Mouse (Mus musculus): ENCODE measurements at regions not wholly inside any gene's neighbourhood (a gene's known extent, or its start where the extent isn't known, plus 50 kb on each side); places are given as distances from the start of the nearest gene placed in this dataset.

- DNase-seq: no peak
Observed at GRCm38 (mm10) chr2:116980692-116981091, 102.2 kb downstream of the Tmco5 start.

- DNase-seq: no peak
Observed at GRCm38 (mm10) chr2:116983351-116983750, 104.9 kb downstream of the Tmco5 start.

GRCm38 (mm10) chr2:116983821-116984351, 105.4 kb downstream of the Tmco5 start:
- no peak for DNase-seq

- DNase-seq: no peak
Observed at GRCm38 (mm10) chr2:116984597-116984996, 106.1 kb downstream of the Tmco5 start.

GRCm38 (mm10) chr2:116985549-116985948, 107.1 kb downstream of the Tmco5 start:
- DNase-seq: no peak

GRCm38 (mm10) chr2:116988953-116989674, 110.6 kb downstream of the Tmco5 start:
- DNase-seq: no peak

GRCm38 (mm10) chr2:116990106-116990505, 111.6 kb downstream of the Tmco5 start:
- DNase-seq: no peak

- no peak for DNase-seq
Observed at GRCm38 (mm10) chr2:116991561-116992042, 113.1 kb downstream of the Tmco5 start.

- DNase-seq: no peak
Observed at GRCm38 (mm10) chr2:116993724-116994123, 115.2 kb downstream of the Tmco5 start.

GRCm38 (mm10) chr2:116996302-116996701, 117.8 kb downstream of the Tmco5 start:
- no peak for DNase-seq

- DNase-seq: no peak
Observed at GRCm38 (mm10) chr2:116998822-116999221, 120.3 kb downstream of the Tmco5 start.

- DNase-seq: no peak
Observed at GRCm38 (mm10) chr2:116999592-116999991, 121.1 kb downstream of the Tmco5 start.

GRCm38 (mm10) chr2:117003976-117004375, 117.2 kb upstream of the Spred1 start:
- no peak for DNase-seq

GRCm38 (mm10) chr2:117006846-117007245, 114.3 kb upstream of the Spred1 start:
- no peak for DNase-seq

- no peak for DNase-seq
Observed at GRCm38 (mm10) chr2:117008922-117009321, 112.3 kb upstream of the Spred1 start.

GRCm38 (mm10) chr2:117010001-117010400, 111.2 kb upstream of the Spred1 start:
- DNase-seq: no peak

GRCm38 (mm10) chr2:117010942-117011341, 110.2 kb upstream of the Spred1 start:
- DNase-seq: no peak

GRCm38 (mm10) chr2:117017921-117018651, 103.1 kb upstream of the Spred1 start:
- DNase-seq: no peak

GRCm38 (mm10) chr2:117018917-117019538, 102.1 kb upstream of the Spred1 start:
- no peak for DNase-seq

- no peak for DNase-seq
Observed at GRCm38 (mm10) chr2:117019552-117019951, 101.6 kb upstream of the Spred1 start.

GRCm38 (mm10) chr2:117021787-117022186, 99.4 kb upstream of the Spred1 start:
- no peak for DNase-seq

- DNase-seq: no peak
Observed at GRCm38 (mm10) chr2:117023436-117023835, 97.7 kb upstream of the Spred1 start.

GRCm38 (mm10) chr2:117027071-117027470, 94.1 kb upstream of the Spred1 start:
- no peak for DNase-seq

Data from cerebellum, adult 18-20 months (tissue).